Mouse (Mus musculus) neural tube, embryonic 12.5 days (tissue): ENCODE measurements at regions not wholly inside any gene's neighbourhood (a gene's known extent, or its start where the extent isn't known, plus 50 kb on each side); places are given as distances from the start of the nearest gene placed in this dataset.

Experiments
- ATAC-seq: fragments of 200-750 bp; cut with Nextera tagmentation; 2 replicates; pipeline ENCODE4 v1.8.0; 2017; ENCODE audit warnings: low read depth, mild to moderate bottlenecking, moderate TSS enrichment, moderate library complexity; ENCODE audit not compliant: low FRiP score
- H3K27ac ChIP-seq: fragments of 300-500 bp; sonication (generic); 2 replicates; pipeline ENCODE4 v1.5.1; 2016
- H3K27me3 ChIP-seq: fragments of 300-500 bp; sonication (generic); replicated peaks from 2 replicates; pipeline ENCODE4 v1.6.1; 2016; ENCODE audit warnings: mild to moderate bottlenecking
- H3K36me3 ChIP-seq: fragments of 300-500 bp; sonication (generic); 2 replicates; pipeline ENCODE4 v1.6.1; 2016; ENCODE audit warnings: mild to moderate bottlenecking
- H3K4me1 ChIP-seq: fragments of 300-500 bp; sonication (generic); 2 replicates; pipeline ENCODE4 v1.6.1; 2016
- H3K4me2 ChIP-seq: fragments of 300-500 bp; sonication (generic); replicated peaks from 2 replicates; pipeline ENCODE4 v1.6.1; 2016; ENCODE audit warnings: mild to moderate bottlenecking
- H3K4me3 ChIP-seq: fragments of 300-500 bp; sonication (generic); 2 replicates; pipeline ENCODE4 v1.5.1; 2016
- H3K9ac ChIP-seq: fragments of 300-500 bp; sonication (generic); 2 replicates; pipeline ENCODE4 v1.6.1; 2016; ENCODE audit warnings: mild to moderate bottlenecking
- H3K9me3 ChIP-seq: fragments of 300-500 bp; sonication (generic); 2 replicates; pipeline ENCODE4 v1.6.1; 2016; ENCODE audit warnings: mild to moderate bottlenecking
- WGBS: fragments of 180-500 bp; shearing (Covaris S2); methylation state at CpG from one replicate; pipeline ENCODE4 v1.1.7; 2016; 5-methylcytosine and 5-hydroxymethylcytosine counted together

DNA sequence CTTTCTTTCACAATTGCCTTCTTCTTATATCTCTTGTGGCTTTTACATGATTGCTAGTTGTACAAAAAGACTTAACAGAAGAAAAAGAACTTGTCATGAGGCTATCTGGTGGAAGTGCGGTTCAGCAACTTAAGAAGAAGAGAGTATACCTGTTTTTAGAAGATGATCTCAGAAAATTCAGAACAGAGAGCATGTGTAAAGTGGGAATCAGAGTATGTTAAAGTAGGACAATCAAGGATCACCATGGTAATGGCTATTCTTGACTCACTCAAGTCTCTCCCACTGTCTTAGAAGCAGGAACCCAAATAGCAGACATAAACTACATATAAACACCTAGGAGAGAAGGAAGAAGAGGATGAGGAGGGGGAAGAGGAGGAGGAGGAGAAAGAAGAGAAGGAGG is 857.9 kb upstream of the Nr2f1 start:
- Histone ChIP-seq H3K4me3 (no peak overlapping the region), H3K36me3 (no peaks in the 10 kb centered on the region), H3K9me3 (no peaks in the 10 kb centered on the region), H3K9ac (no peak overlapping the region), H3K4me2 (no peak overlapping the region), H3K4me1 (no peaks in the 10 kb centered on the region), H3K27me3 (no peaks in the 10 kb centered on the region), H3K27ac (no peak overlapping the region)
- ATAC-seq: no peak
- 90% methylated on average over 1 of the region's 1 CpGs for WGBS

GRCm38 (mm10) chr13:79054481-79054880 is 854.9 kb upstream of the Nr2f1 start:
- Histone ChIP-seq H3K36me3 (no peaks in the 10 kb centered on the region), H3K9ac (no peak overlapping the region), H3K4me3 (no peak overlapping the region), H3K27me3 (no peaks in the 10 kb centered on the region), H3K4me1 (no peaks in the 10 kb centered on the region), H3K4me2 (no peak overlapping the region), H3K9me3 (no peaks in the 10 kb centered on the region), H3K27ac (no peak overlapping the region)
- no peak for ATAC-seq

- ATAC-seq: no peak
- no peak overlapping the region for H3K27ac ChIP-seq
Observed at GRCm38 (mm10) chr13:79053428-79053827, 853.9 kb upstream of the Nr2f1 start.

DNA sequence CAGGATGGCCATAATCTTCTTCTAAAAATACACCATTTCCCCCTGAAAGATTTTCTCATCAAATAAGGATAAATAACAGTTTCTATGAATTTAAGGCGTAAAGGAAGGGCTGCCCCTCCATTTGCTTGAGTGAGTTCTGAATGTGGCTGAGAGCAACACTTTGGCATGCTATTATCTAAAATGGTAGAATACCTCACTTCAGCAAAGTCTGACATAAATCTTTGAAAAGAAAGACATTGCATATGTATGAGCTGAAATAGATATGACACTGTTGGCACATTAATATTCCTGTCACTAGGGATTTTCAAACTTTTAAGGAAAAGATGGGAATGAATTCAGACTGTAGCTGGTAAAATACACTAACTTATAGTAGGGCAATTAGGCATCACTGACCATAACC is 847.7 kb upstream of the Nr2f1 start:
- H3K9me3 ChIP-seq: no peaks in the 10 kb centered on the region
- no peaks in the 10 kb centered on the region for H3K36me3 ChIP-seq
- no peaks in the 10 kb centered on the region for H3K27me3 ChIP-seq
- H3K4me1 ChIP-seq: no peaks in the 10 kb centered on the region
- 76% methylated on average over 1 of the region's 1 CpGs for WGBS
- no peak overlapping the region for H3K9ac ChIP-seq
- no peak for ATAC-seq
- no peak overlapping the region for H3K4me3 ChIP-seq
- H3K4me2 ChIP-seq: no peak overlapping the region
- no peak overlapping the region for H3K27ac ChIP-seq

More at GRCm38 (mm10) chr13:79053428-79053827, 853.9 kb upstream of the Nr2f1 start:
- Histone ChIP-seq H3K4me2 (no peak overlapping the region), H3K4me1 (no peaks in the 10 kb centered on the region), H3K9ac (no peak overlapping the region), H3K9me3 (no peaks in the 10 kb centered on the region), H3K4me3 (no peak overlapping the region), H3K27me3 (no peaks in the 10 kb centered on the region), H3K36me3 (no peaks in the 10 kb centered on the region)
- WGBS: 92% methylated on average over 1 of the region's 1 CpGs

GRCm38 (mm10) chr13:79044657-79045056 is 845.1 kb upstream of the Nr2f1 start:
- WGBS: 72% methylated on average over 5 of the region's 5 CpGs
- Histone ChIP-seq H3K27me3 (no peaks in the 10 kb centered on the region), H3K27ac (no peak overlapping the region), H3K36me3 (no peaks in the 10 kb centered on the region), H3K9ac (no peak overlapping the region), H3K9me3 (no peaks in the 10 kb centered on the region), H3K4me1 (no peaks in the 10 kb centered on the region), H3K4me2 (no peak overlapping the region), H3K4me3 (no peak overlapping the region)
- no peak for ATAC-seq

GRCm38 (mm10) chr13:79037883-79038282 is 838.3 kb upstream of the Nr2f1 start:
- H3K4me3 ChIP-seq: no peak overlapping the region
- H3K9ac ChIP-seq: no peak overlapping the region
- H3K9me3 ChIP-seq: no peaks in the 10 kb centered on the region
- no peak overlapping the region for H3K27ac ChIP-seq
- H3K27me3 ChIP-seq: no peaks in the 10 kb centered on the region
- H3K4me1 ChIP-seq: no peaks in the 10 kb centered on the region
- H3K4me2 ChIP-seq: no peak overlapping the region
- no peaks in the 10 kb centered on the region for H3K36me3 ChIP-seq
- no peak for ATAC-seq

- H3K4me2 ChIP-seq: no peak overlapping the region
- no peaks in the 10 kb centered on the region for H3K27me3 ChIP-seq
- no peaks in the 10 kb centered on the region for H3K36me3 ChIP-seq
- no peak overlapping the region for H3K27ac ChIP-seq
- H3K4me3 ChIP-seq: no peak overlapping the region
- WGBS: 83% methylated on average over 2 of the region's 2 CpGs
- H3K4me1 ChIP-seq: no peaks in the 10 kb centered on the region
- ATAC-seq: no peak
- H3K9ac ChIP-seq: no peak overlapping the region
- H3K9me3 ChIP-seq: no peaks in the 10 kb centered on the region
Observed at GRCm38 (mm10) chr13:79035276-79035675, 835.7 kb upstream of the Nr2f1 start.

GRCm38 (mm10) chr13:79029974-79030373 is 830.4 kb upstream of the Nr2f1 start:
- H3K36me3 ChIP-seq: no peaks in the 10 kb centered on the region
- no peaks in the 10 kb centered on the region for H3K27me3 ChIP-seq
- H3K4me3 ChIP-seq: no peak overlapping the region
- no peak overlapping the region for H3K9ac ChIP-seq
- H3K4me2 ChIP-seq: no peak overlapping the region
- no peak for ATAC-seq
- no peak overlapping the region for H3K27ac ChIP-seq
- H3K9me3 ChIP-seq: no peaks in the 10 kb centered on the region
- no peaks in the 10 kb centered on the region for H3K4me1 ChIP-seq

DNA sequence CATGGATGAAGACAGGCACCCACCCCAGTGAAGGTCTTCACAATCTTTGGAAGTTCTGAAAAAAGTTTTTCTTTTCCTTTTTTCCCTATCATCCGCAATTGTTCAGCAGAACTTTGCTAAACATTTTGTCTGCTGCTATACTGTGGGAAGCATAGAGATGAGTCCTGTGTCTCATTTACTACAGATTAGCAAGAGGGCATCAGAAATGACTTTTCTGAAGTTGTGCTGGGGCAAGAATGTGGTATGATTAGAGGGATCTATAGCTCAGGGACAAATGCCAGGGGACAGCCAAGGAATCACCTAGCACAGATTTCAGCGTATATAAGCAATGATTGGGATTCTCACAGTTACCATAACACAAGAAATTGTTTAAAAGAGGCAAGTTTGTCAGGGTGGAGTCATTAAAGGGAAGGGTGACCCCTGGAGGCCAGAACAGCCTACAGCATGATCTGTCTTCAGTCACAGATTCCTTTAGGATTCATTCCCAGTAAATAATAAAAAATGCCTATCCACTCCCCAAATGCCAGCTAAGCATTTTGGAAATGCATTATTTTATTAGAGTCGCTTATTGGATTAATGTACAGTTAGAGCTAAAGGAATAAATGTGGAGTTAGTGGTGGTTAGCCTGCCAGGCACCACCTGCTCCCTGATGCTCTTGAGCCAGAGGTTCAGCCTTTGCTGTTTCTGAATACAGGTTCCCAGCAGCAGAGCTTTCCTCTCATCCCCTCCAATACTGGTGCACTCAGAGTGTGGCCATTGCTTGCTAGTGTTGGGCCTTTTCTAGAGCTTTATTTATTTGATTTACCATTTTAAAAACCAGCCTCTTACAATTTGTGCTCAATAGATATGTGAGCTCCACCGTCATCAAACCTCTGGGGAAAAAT is 828.6 kb upstream of the Nr2f1 start:
- peak; percentile 61; the same call in 1 of the 2 replicates for ATAC-seq
- H3K36me3 ChIP-seq: no peaks in the 10 kb centered on the region

DNA sequence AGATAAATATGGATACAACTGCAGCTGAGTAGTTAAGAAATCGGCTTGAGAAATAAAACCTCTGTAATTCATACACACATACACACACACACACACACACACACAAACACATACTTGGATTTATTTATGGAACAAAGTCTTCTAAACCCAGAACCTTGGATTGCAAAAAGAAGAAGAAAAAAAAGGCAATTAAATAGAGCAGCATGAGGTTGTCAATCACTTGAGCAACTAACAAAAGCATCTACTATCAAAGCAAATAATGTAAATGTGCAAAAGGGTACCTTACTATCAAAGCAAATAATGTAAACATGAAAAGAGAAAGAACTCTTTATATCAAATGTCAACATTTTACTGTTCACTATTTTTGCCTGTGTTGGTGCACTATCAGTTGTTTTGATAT is 826.1 kb upstream of the Nr2f1 start:
- WGBS: 59% methylated on average over 1 of the region's 1 CpGs
- no peak for ATAC-seq

More for the DNA sequence above, 828.6 kb upstream of the Nr2f1 start:
- Histone ChIP-seq H3K27ac (no peak overlapping the region), H3K4me3 (no peak overlapping the region), H3K27me3 (no peaks in the 10 kb centered on the region), H3K9me3 (no peaks in the 10 kb centered on the region), H3K4me1 (no peaks in the 10 kb centered on the region), H3K4me2 (no peak overlapping the region), H3K9ac (no peak overlapping the region)
- 39% methylated on average over 4 of the region's 4 CpGs for WGBS

GRCm38 (mm10) chr13:79018051-79018450 is 818.5 kb upstream of the Nr2f1 start:
- H3K4me1 ChIP-seq: no peaks in the 10 kb centered on the region
- 86% methylated on average over 2 of the region's 2 CpGs for WGBS
- H3K9me3 ChIP-seq: no peaks in the 10 kb centered on the region
- H3K36me3 ChIP-seq: no peaks in the 10 kb centered on the region
- no peaks in the 10 kb centered on the region for H3K27me3 ChIP-seq
- H3K27ac ChIP-seq: no peak overlapping the region
- ATAC-seq: no peak
- H3K9ac ChIP-seq: no peak overlapping the region
- H3K4me3 ChIP-seq: no peak overlapping the region
- H3K4me2 ChIP-seq: no peak overlapping the region

More for the DNA sequence above, 826.1 kb upstream of the Nr2f1 start:
- H3K27me3 ChIP-seq: no peaks in the 10 kb centered on the region
- H3K27ac ChIP-seq: no peak overlapping the region
- H3K4me2 ChIP-seq: no peak overlapping the region
- no peaks in the 10 kb centered on the region for H3K9me3 ChIP-seq
- no peaks in the 10 kb centered on the region for H3K4me1 ChIP-seq
- H3K36me3 ChIP-seq: no peaks in the 10 kb centered on the region
- no peak overlapping the region for H3K4me3 ChIP-seq
- H3K9ac ChIP-seq: no peak overlapping the region

DNA sequence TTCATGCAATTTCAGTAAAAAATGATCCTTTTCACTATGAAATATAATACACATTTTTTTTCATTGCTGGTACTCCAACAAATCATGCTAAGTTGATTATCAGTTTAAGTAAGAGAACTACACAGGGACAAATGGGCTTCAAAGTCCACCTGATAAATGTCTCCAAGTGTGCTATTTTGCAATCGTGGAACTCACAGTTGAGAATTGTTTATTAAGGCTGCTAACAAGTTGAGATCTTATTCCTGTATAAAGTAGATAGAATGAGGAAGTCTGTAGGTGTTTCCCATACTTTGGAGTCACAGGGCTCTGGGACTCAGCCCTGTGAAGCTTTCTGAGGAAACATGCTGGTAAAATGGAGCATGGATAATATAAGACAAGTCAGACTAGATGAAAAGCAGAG is 803.8 kb upstream of the Nr2f1 start:
- ATAC-seq: no peak
- 88% methylated on average over 1 of the region's 1 CpGs for WGBS

GRCm38 (mm10) chr13:78998855-78999254 is 799.3 kb upstream of the Nr2f1 start:
- WGBS: 8% methylated on average over 2 of the region's 2 CpGs
- Histone ChIP-seq H3K27me3 (no peaks in the 10 kb centered on the region), H3K9ac (no peak overlapping the region), H3K36me3 (no peaks in the 10 kb centered on the region), H3K4me1 (no peaks in the 10 kb centered on the region; the same call in 1 of the 2 replicates), H3K27ac (no peak overlapping the region), H3K9me3 (no peaks in the 10 kb centered on the region), H3K4me3 (no peak overlapping the region), H3K4me2 (no peak overlapping the region)
- ATAC-seq: peak; percentile 41; the same call in 1 of the 2 replicates

More for the DNA sequence above, 803.8 kb upstream of the Nr2f1 start:
- Histone ChIP-seq H3K9me3 (no peaks in the 10 kb centered on the region), H3K9ac (no peak overlapping the region), H3K4me2 (no peak overlapping the region), H3K27ac (no peak overlapping the region), H3K27me3 (no peaks in the 10 kb centered on the region), H3K4me3 (no peak overlapping the region), H3K36me3 (no peaks in the 10 kb centered on the region), H3K4me1 (no peaks in the 10 kb centered on the region; the same call in 1 of the 2 replicates)
